Mouse (Mus musculus) thymus, adult 2 months (tissue): ENCODE measurements around the gene Hadha.

Source experiments
- CTCF ChIP-seq: fragments of 200-500 bp; IDR thresholded peaks from 2 replicates; pipeline ENCODE4 v1.5.1; 2012; ENCODE audit warnings: mild to moderate bottlenecking, control low read depth, low read length, moderate library complexity, borderline replicate concordance; ENCODE audit not compliant: control insufficient read depth, poor library complexity, insufficient read depth; ENCODE audit errors: extremely low read depth
- POLR2A ChIP-seq: fragments of 200-500 bp; IDR thresholded peaks from 2 replicates; pipeline ENCODE4 v1.6.1; 2012; ENCODE audit warnings: mild to moderate bottlenecking, low read length, control low read depth, moderate library complexity; ENCODE audit not compliant: control insufficient read depth, poor library complexity, insufficient read depth; ENCODE audit errors: extremely low read depth

DNA sequence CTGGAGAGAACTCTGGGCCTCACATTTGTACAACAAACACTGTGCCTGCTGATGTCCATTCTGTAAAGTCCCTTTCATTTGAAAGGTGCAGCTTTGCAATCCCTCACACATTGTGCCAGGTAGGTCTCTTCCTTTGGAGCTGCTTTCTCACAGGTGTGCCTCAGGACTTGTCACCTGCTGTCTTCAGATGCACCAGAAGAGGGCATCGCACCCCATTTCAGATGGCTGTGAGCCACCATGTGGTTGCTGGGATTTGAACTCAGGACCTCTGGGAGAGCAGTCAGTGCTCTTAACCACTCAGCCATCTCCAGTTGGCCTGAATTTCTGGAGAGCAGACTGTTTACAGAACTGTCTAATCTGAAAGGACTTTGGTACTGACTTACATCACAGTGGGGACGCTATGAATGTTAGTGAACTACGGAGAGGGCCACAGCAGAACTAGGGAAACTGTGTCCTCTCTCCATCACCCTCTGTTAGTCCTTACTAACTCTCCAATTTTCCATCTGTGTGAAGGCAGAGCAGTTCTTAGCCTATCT is 42.4 kb downstream of the Hadha start:
- TF ChIP-seq POLR2A (no peak), CTCF (no peak)
